Mouse (Mus musculus) urinary bladder, postnatal 25 days (tissue): Measurements from ENCODE around the gene Nr1d1.
"Not testable (repeated sequence)": the region's sequence is repeated elsewhere in the genome, so short reads cannot be mapped to it uniquely, and the experiment has no call there.

Source experiments
- DNase-seq: peaks from one replicate; pipeline ENCODE4 v3.0.0; 2022; ENCODE audit warnings: low spot score

Nr1d1 gene

GRCm38 (mm10) chr11:98750351-98751201, 24.6 kb downstream of the Nr1d1 start:
- no peak for DNase-seq

- DNase-seq: no peak
These were observed 25.4 kb downstream of the Nr1d1 start for GRCm38 (mm10) chr11:98749716-98750115.

GRCm38 (mm10) chr11:98748506-98749416, 26.4 kb downstream of the Nr1d1 start:
- no peak for DNase-seq

- no peak for DNase-seq
These were observed 27.2 kb downstream of the Nr1d1 start for GRCm38 (mm10) chr11:98747804-98748505.

- peak; percentile 73 for DNase-seq
These were observed 28.1 kb downstream of the Nr1d1 start for GRCm38 (mm10) chr11:98746855-98747693.

GRCm38 (mm10) chr11:98745932-98746853, 28.9 kb downstream of the Nr1d1 start:
- no peak for DNase-seq

GRCm38 (mm10) chr11:98744456-98745019, 30.6 kb downstream of the Nr1d1 start:
- DNase-seq: no peak

GRCm38 (mm10) chr11:98743655-98744345, 31.3 kb downstream of the Nr1d1 start:
- DNase-seq: no peak

GRCm38 (mm10) chr11:98742397-98743291, 32.5 kb downstream of the Nr1d1 start:
- DNase-seq: no peak

- DNase-seq: peak; percentile 76
These were observed 33.3 kb downstream of the Nr1d1 start for GRCm38 (mm10) chr11:98741622-98742396.

GRCm38 (mm10) chr11:98741051-98741620, 34.0 kb downstream of the Nr1d1 start:
- no peak for DNase-seq

GRCm38 (mm10) chr11:98740393-98741050, 34.6 kb downstream of the Nr1d1 start, which contains the start of gene Thra:
Thra (plus strand) TSS chr11:98740638.
- peak; percentile 58 for DNase-seq

GRCm38 (mm10) chr11:98740026-98740392, 35.1 kb downstream of the Nr1d1 start:
- no peak for DNase-seq

GRCm38 (mm10) chr11:98738925-98739324, 36.2 kb downstream of the Nr1d1 start:
- no peak for DNase-seq

GRCm38 (mm10) chr11:98738428-98738911, 36.7 kb downstream of the Nr1d1 start:
- DNase-seq: no peak

- DNase-seq: not testable (repeated sequence)
These were observed 37.9 kb downstream of the Nr1d1 start for GRCm38 (mm10) chr11:98737220-98737619.
